Mouse (Mus musculus) forebrain, postnatal 0 days (tissue): Measurements from ENCODE around the gene Adgrb3. TPM values are rescaled to one million over a fixed set of nuclear protein-coding genes. Genes with fewer than 3 reads are reported as not detected.

Experiments used
- ATAC-seq: fragments of 200-750 bp; cut with Nextera tagmentation; 2 replicates; pipeline ENCODE4 v1.8.0; 2017; ENCODE audit warnings: mild to moderate bottlenecking, moderate library complexity
- DNase-seq: peaks from one replicate; pipeline ENCODE4 v3.0.0-alpha.2; 2015
- H3K27ac ChIP-seq: fragments of 300-500 bp; sonication (generic); 2 replicates; pipeline ENCODE4 v1.5.1; 2014; ENCODE audit warnings: low read depth, mild to moderate bottlenecking, antibody characterized with exemption, low read length, moderate library complexity, mixed read lengths
- H3K27me3 ChIP-seq: fragments of 300-500 bp; sonication (generic); 2 replicates; pipeline ENCODE4 v1.6.1; 2014; ENCODE audit warnings: mild to moderate bottlenecking, low read length, mixed read lengths; ENCODE audit not compliant: insufficient read depth
- H3K36me3 ChIP-seq: fragments of 300-500 bp; sonication (generic); 2 replicates; pipeline ENCODE4 v1.6.1; 2014; ENCODE audit warnings: mild to moderate bottlenecking, moderate library complexity; ENCODE audit not compliant: insufficient read depth
- H3K4me1 ChIP-seq: fragments of 300-500 bp; sonication (generic); 2 replicates; pipeline ENCODE4 v1.6.1; 2014; ENCODE audit warnings: antibody characterized with exemption; ENCODE audit not compliant: insufficient read depth
- H3K4me2 ChIP-seq: fragments of 300-500 bp; sonication (generic); 2 replicates; pipeline ENCODE4 v1.6.1; 2014; ENCODE audit warnings: low read depth, mild to moderate bottlenecking, moderate library complexity
- H3K4me3 ChIP-seq: fragments of 300-500 bp; sonication (generic); 2 replicates; pipeline ENCODE4 v1.5.1; 2014; ENCODE audit warnings: low read depth, low read length, mixed read lengths
- H3K9ac ChIP-seq: fragments of 300-500 bp; sonication (generic); 2 replicates; pipeline ENCODE4 v1.6.1; 2014; ENCODE audit warnings: mild to moderate bottlenecking
- H3K9me3 ChIP-seq: fragments of 300-500 bp; sonication (generic); 2 replicates; pipeline ENCODE4 v1.6.1; 2016; ENCODE audit warnings: low read length
- CTCF ChIP-seq: sonication (generic); IDR thresholded peaks from 2 replicates; pipeline ENCODE4 v1.5.1; 2016; ENCODE audit warnings: antibody characterized with exemption, control low read depth, low read depth
- WGBS: fragments of 180-500 bp; shearing (Covaris S2); extraction: QIAGEN DNeasy Blood & Tissue Kit; methylation state at CpG from one replicate; pipeline ENCODE4 v1.1.7; 2014; 5-methylcytosine and 5-hydroxymethylcytosine counted together
- polyA plus RNA-seq: library from polyadenylated mRNA; unstranded; fragments of >200 nt; fragmentation: Nextera tagmentation; extraction: Ambion mirVana; gene quantifications from 2 replicates; pipeline ENCODE4 v1.2.1, GENCODE M21; 2015
- total RNA-seq: library from RNA; depleted of rRNA; stranded (reverse); fragments of >200 nt; gene quantifications from 2 replicates; pipeline ENCODE4 v1.2.3, GENCODE M21; 2014

Gene Adgrb3
- total and polyA plus RNA-seq, 2 experiments from 2014 or later: 59.3 to 106 TPM

DNA sequence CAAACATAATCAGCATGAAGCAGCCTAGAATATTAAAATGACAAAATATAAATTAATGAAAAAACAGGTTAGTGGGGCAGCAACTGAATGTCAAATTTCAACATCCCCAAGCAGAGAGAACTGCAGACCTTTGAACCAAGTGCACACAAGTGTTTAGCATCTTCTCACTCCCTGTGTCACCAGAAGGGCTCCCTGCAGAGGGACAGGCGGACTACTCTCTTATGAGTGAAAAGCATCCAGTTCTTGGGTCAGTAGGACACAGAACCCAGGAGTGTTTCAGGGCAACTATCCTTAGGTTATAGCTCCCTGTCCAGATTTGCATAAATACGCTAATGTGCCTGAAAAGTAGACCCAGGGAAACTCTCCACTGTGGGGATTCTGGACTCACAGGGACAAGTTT lies 285.6 kb downstream of the Adgrb3 start:
- Histone ChIP-seq H3K27me3 (no peaks in the 10 kb centered on the region), H3K27ac (no peak overlapping the region), H3K9me3 (no peaks in the 10 kb centered on the region), H3K9ac (no peak overlapping the region), H3K4me2 (no peak overlapping the region), H3K4me3 (no peak overlapping the region), H3K36me3 (no peaks in the 10 kb centered on the region), H3K4me1 (no peaks in the 10 kb centered on the region)
- 81% methylated on average over 2 of the region's 2 CpGs for WGBS
- DNase-seq (no peak), ATAC-seq (no peak)
- TF ChIP-seq CTCF: no peak

DNA sequence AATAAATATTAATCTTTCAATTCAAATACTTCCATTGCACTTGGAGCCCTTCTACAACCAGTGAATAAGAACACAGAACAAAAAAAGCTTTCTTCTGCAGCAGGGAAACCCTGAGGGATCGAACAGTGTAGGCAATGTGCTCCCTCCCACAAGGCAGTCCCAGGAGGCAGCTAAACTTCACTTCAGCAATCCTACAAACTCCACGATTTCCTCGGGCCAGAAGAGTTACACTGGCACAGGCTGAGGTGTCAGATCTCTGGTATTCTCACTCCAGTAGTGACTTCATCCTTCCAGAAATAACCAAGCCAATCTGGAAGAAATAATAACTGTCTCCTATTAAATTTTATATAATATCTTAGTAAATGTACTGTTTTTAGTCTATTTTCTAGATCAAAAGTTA lies 286.6 kb downstream of the Adgrb3 start:
- WGBS: 52% methylated on average over 3 of the region's 3 CpGs
- DNase-seq: no peak

DNA sequence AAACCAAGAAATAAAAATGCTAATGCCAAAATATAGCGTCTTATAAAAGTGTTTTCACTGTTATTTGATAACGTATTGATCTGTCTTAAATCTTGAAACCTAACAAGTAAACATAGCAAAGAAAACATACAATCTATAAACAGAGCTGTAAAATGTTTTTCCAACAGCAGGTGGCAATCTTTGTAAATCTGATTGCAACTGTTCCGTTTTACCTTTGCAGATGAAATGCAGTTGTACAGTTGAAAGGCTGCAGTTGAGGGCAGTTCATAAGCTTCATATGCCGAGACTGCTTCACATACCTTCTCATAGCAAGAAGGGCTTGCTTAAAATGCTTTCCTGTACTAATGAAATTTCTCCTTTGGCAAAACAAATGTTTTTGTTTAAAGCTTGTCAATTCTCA lies 302.5 kb downstream of the Adgrb3 start:
- TF ChIP-seq CTCF: peak; percentile 55
- Histone ChIP-seq H3K4me2 (no peak overlapping the region), H3K27ac (no peak overlapping the region), H3K4me3 (no peak overlapping the region), H3K4me1 (no peaks in the 10 kb centered on the region), H3K9me3 (no peaks in the 10 kb centered on the region), H3K27me3 (no peaks in the 10 kb centered on the region), H3K36me3 (0 out of 2 replicates have a peak, but pooled peaks cover 2% of the 10 kb centered on the region), H3K9ac (no peak overlapping the region)
- peak; percentile 48 for DNase-seq
- WGBS: 58% methylated on average over 4 of the region's 4 CpGs
- ATAC-seq: no peak

More for the DNA sequence above, 286.6 kb downstream of the Adgrb3 start:
- no peak overlapping the region for H3K27ac ChIP-seq
- H3K9me3 ChIP-seq: no peaks in the 10 kb centered on the region
- ATAC-seq: no peak
- H3K4me1 ChIP-seq: no peaks in the 10 kb centered on the region
- no peak for TF ChIP-seq CTCF
- H3K4me2 ChIP-seq: no peak overlapping the region
- no peaks in the 10 kb centered on the region for H3K27me3 ChIP-seq
- H3K9ac ChIP-seq: no peak overlapping the region
- H3K36me3 ChIP-seq: no peaks in the 10 kb centered on the region
- no peak overlapping the region for H3K4me3 ChIP-seq

DNA sequence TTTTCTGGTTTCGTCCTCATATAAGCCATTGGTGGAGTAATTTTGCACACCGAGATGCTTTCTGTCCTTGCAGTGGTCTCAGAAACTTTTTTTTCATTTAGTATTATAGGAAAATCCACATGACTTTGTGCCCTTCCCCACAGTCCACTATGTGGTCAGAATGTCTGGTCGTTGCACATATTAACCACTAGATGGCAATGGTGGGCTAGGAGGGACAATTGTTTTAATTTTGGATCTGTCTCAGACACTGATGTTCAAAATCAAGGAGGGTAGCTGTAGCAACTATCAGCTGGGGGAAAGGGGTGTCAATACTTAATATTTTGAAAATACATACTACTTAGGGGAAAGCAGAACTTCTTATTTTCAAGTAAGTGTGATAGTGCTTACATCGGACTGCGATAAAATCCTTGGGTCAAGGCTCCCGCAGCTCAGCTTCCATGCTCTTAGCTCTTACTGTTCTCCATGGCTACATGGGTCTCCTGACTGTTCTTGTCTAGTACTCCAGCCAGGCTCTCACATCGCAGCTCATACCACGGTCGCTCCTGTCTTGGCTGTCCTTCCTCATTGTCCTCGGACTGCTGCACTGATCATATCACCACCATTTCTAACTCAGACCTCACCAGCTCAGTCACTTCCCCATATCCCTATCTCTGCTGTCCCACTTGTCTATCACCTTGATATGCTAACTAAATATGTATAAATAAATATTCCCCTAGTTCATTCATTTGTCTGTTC lies 319.0 kb downstream of the Adgrb3 start:
- H3K27ac ChIP-seq: no peak overlapping the region
- no peaks in the 10 kb centered on the region for H3K4me1 ChIP-seq
- H3K9ac ChIP-seq: no peak overlapping the region
- no peaks in the 10 kb centered on the region for H3K27me3 ChIP-seq
- no peaks in the 10 kb centered on the region for H3K9me3 ChIP-seq
- TF ChIP-seq CTCF: peak; percentile 85
- ATAC-seq (peak; percentile 16; the same call in 1 of the 2 replicates), DNase-seq (peak; percentile 56)
- WGBS: 59% methylated on average over 10 of the region's 10 CpGs
- H3K4me3 ChIP-seq: no peak overlapping the region
- no peaks in the 10 kb centered on the region for H3K36me3 ChIP-seq
- no peak overlapping the region for H3K4me2 ChIP-seq

DNA sequence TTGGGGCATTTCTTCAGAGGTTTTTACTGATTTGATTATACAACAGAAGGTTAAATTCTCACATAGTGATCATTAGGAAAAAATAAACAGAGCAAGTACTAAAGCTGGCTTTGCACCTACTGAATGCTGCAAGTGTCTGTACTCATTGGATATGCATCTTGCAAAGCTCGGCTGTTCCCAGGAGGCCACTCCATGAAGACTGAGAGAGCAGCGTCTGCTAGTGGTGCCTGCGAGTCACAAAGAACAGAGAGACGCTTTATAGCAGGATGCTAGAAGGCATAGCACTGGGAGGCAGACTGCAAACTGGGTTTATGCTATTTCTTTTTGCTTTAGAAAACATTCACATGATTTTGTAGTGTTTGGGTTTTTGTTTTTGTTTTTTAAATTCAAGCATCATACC lies 325.2 kb downstream of the Adgrb3 start:
- ATAC-seq: peak; percentile 98

DNA sequence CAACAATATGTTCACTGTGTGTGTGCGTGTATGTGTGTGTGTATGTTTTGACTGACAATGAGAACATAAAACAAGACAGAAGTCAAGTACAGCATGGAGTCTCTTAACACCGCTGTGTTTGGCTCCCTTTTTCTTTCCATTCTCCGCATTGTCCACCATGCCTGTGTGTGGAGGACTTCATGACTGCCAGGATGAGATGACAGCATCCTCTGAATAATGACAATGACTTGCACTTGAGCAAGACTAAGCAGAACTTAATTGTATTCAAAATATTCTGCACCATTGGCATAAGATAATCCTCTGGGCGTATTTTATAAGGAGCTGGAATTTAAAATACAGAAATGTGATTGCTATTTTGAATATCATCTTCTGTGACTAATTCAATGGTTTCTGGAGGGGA lies 326.0 kb downstream of the Adgrb3 start:
- Histone ChIP-seq H3K36me3 (no peaks in the 10 kb centered on the region; the same call in 1 of the 2 replicates), H3K27ac (0 out of 2 replicates have a peak overlapping the region, but pooled peaks have one; percentile 57), H3K9ac (no peak overlapping the region), H3K4me1 (no peaks in the 10 kb centered on the region), H3K27me3 (no peaks in the 10 kb centered on the region), H3K4me2 (no peak overlapping the region; the same call in 1 of the 2 replicates), H3K4me3 (no peak overlapping the region), H3K9me3 (no peaks in the 10 kb centered on the region)
- ATAC-seq (no peak), DNase-seq (no peak)
- WGBS: 70% methylated on average over 4 of the region's 4 CpGs
- TF ChIP-seq CTCF: no peak

More for the DNA sequence above, 325.2 kb downstream of the Adgrb3 start:
- Histone ChIP-seq H3K4me3 (no peak overlapping the region), H3K9ac (no peak overlapping the region), H3K36me3 (no peaks in the 10 kb centered on the region; the same call in 1 of the 2 replicates), H3K4me1 (no peaks in the 10 kb centered on the region), H3K4me2 (peak overlapping the region; percentile 9; the same call in 1 of the 2 replicates), H3K27me3 (no peaks in the 10 kb centered on the region), H3K27ac (peak overlapping the region; percentile 57; the same call in 1 of the 2 replicates), H3K9me3 (no peaks in the 10 kb centered on the region)
- peak; percentile 84 for TF ChIP-seq CTCF
- DNase-seq: peak; percentile 87
- 7% methylated on average over 4 of the region's 4 CpGs for WGBS

DNA sequence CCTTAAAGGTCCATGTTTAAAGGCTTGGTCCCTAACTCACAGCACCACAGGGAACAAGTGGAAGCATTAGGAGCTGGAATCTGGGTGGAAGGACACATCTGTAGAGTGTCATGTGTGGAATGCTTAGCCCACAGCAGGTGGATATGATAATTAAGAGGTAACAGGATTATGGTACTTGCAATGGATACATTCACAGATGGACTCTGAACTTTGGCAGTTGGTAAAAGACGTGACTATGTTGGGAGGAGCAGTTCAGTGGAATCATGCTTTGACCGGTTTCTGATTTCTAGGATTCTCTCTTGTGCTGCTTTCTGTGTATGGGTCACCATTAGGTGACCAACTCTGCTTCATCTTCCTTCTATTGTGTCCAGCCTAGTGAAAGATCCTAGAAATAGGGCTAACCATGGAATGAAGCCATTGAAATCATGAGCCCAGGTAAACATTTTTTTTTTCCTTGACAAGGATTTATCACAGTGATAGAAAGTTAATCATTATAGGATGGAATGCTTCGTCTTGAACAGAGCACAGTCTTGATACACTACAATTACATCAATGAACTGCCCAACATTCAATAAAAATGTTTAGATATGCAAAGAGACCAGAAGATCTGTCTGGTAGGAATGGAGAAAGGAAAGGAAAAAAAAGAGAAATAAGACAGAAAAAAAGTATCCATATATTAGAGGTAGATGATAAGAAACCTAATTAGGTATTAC lies 334.1 kb downstream of the Adgrb3 start:
- Histone ChIP-seq H3K4me3 (no peak overlapping the region), H3K4me2 (no peak overlapping the region)
- 87% methylated on average over 3 of the region's 3 CpGs for WGBS

More for the DNA sequence above, 334.1 kb downstream of the Adgrb3 start:
- H3K27ac ChIP-seq: no peak overlapping the region
- no peaks in the 10 kb centered on the region for H3K36me3 ChIP-seq
- H3K9ac ChIP-seq: no peak overlapping the region
- ATAC-seq (no peak), DNase-seq (no peak)
- TF ChIP-seq CTCF: no peak
- no peaks in the 10 kb centered on the region for H3K9me3 ChIP-seq
- H3K4me1 ChIP-seq: no peaks in the 10 kb centered on the region
- H3K27me3 ChIP-seq: no peaks in the 10 kb centered on the region
